9 mouse cellular contexts compared by ENCODE assay signal in the genomic region with DNA sequence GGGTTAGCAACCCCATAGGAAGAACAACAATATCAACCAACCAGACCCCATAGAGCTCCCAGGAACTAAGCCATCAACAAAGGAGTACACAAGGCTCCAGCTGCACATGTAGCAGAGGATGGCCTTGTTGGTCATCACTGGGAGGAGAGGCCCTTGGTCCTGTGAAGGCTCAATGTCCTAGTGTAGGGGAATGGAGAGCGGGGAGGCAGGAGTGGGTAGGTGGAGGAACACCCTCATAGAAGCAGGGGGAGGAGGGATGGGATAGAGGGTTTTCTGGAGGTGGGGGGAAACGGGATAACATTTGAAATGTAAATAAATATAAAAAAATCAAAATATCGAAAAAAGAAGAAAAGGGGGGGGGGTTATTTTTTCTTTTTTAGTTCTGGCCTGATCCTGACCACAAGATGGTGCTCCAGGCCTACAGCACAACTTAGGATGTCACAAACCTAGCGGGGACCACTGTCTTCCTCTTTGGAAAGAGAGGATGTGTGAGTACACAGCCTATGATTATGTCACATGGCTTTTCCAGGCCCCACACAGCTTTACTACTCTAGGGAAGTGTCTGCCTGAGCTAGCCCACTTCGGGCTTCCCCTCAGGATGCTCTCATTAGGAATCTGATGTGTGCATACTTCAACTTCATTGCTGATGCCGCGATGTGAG. TPM values are rescaled to one million over a fixed set of nuclear protein-coding genes. Genes with fewer than 3 reads are reported as not detected.
DNase-seq lines count a peak whose midpoint lies in the region; ATAC-seq and TF ChIP-seq lines count a peak whose summit lies in the region.
"Had no signal": no experiment of that assay in that cellular context is flagged by ENCODE, and none has a peak within 500 bp of the region (broad histone marks: within the 10 kb centered on the region; RNA-seq: fewer than 3 reads in every experiment).

No protein-coding gene starts in this region.

- TF ChIP-seq POLR2A in brain, embryonic 14.5 days (IDR thresholded peaks at IDR 0.05; ENCODE audit: borderline replicate concordance, extremely low read depth, insufficient read depth, insufficient read length, poor library complexity, severe bottlenecking): no peak

- H3K4me1 ChIP-seq in heart, embryonic 10.5 days: no peaks in the 10 kb centered on the region
- H3K4me1 ChIP-seq in hindbrain, embryonic 15.5 days (replicated peaks): no peaks in the 10 kb centered on the region
- no peaks in the 10 kb centered on the region for H3K4me1 ChIP-seq in midbrain, embryonic 12.5 days
- H3K4me1 ChIP-seq: heart, embryonic 13.5 days had no signal

- peaks cover 17% of the 10 kb centered on the region for H3K36me3 ChIP-seq in heart, embryonic 10.5 days
- peaks cover 22% of the 10 kb centered on the region for H3K36me3 ChIP-seq in hindbrain, embryonic 15.5 days
- peaks cover 23% of the 10 kb centered on the region for H3K36me3 ChIP-seq in midbrain, embryonic 12.5 days

- intact Hi-C loops in heart, postnatal 10 days (cut with DNase I): loop anchor here (1.0 to 5.0 kb wide), 4 partner anchors 211 to 726 kb away; no protein-coding TSS in a partner anchor

- H3K9me3 ChIP-seq in heart, embryonic 10.5 days: no peaks in the 10 kb centered on the region
- no peaks in the 10 kb centered on the region for H3K9me3 ChIP-seq in hindbrain, embryonic 15.5 days
- no peaks in the 10 kb centered on the region for H3K9me3 ChIP-seq in midbrain, embryonic 12.5 days
- H3K9me3 ChIP-seq: heart, embryonic 13.5 days had no signal

- H3K27me3 ChIP-seq in heart, embryonic 10.5 days (ENCODE audit: insufficient read depth, poor library complexity, severe bottlenecking): no peaks in the 10 kb centered on the region
- H3K27me3 ChIP-seq in hindbrain, embryonic 15.5 days: no peaks in the 10 kb centered on the region
- no peaks in the 10 kb centered on the region for H3K27me3 ChIP-seq in midbrain, embryonic 12.5 days
- H3K27me3 ChIP-seq: heart, embryonic 13.5 days had no signal

- no peak overlapping the region for H3K9ac ChIP-seq in hindbrain, embryonic 15.5 days
- no peak overlapping the region for H3K9ac ChIP-seq in midbrain, embryonic 12.5 days (replicated peaks)
- H3K9ac ChIP-seq: heart, embryonic 13.5 days had no signal

- H3K4me2 ChIP-seq in hindbrain, embryonic 15.5 days: no peak overlapping the region
- no peak overlapping the region for H3K4me2 ChIP-seq in midbrain, embryonic 12.5 days (replicated peaks)
- H3K4me2 ChIP-seq: heart, embryonic 13.5 days had no signal

- peak; percentile 87 for ATAC-seq in hindbrain, embryonic 15.5 days (ENCODE audit: low FRiP score, low read depth)
- ATAC-seq in midbrain, embryonic 12.5 days (ENCODE audit: low FRiP score, low read depth): peak; percentile 68; the same call in 1 of the 2 replicates

- WGBS in heart, embryonic 10.5 days: 61% methylated on average over 7 of the region's 7 CpGs
- WGBS in hindbrain, embryonic 15.5 days: 73% methylated on average over 7 of the region's 7 CpGs
- 74% methylated on average over 7 of the region's 7 CpGs for WGBS in midbrain, embryonic 12.5 days

- DNase-seq in heart, postnatal 10 days: peak; percentile 49 to 59
- DNase-seq in heart, embryonic 10.5 days (ENCODE audit: low spot score): no peak
- DNase-seq in 416B (ENCODE audit: low read depth): peak; percentile 61
- peak; percentile 74 for DNase-seq in brain, embryonic 14.5 days (ENCODE audit: low read depth)
- DNase-seq in thymus, postnatal 0 days (ENCODE audit: low spot score): no peak
- no peak for DNase-seq in thymus, postnatal 25 days

- H3K4me3 ChIP-seq in heart, embryonic 10.5 days: no peak overlapping the region
- no peak overlapping the region for H3K4me3 ChIP-seq in hindbrain, embryonic 15.5 days
- no peak overlapping the region for H3K4me3 ChIP-seq in midbrain, embryonic 12.5 days
- H3K4me3 ChIP-seq: heart, embryonic 13.5 days had no signal

- H3K27ac ChIP-seq in heart, embryonic 10.5 days: no peak overlapping the region
- no peak overlapping the region for H3K27ac ChIP-seq in hindbrain, embryonic 15.5 days (replicated peaks)
- no peak overlapping the region for H3K27ac ChIP-seq in midbrain, embryonic 12.5 days (replicated peaks)
- H3K27ac ChIP-seq: heart, embryonic 13.5 days had no signal

- TF ChIP-seq CTCF in brain, embryonic 14.5 days (IDR thresholded peaks at IDR 0.05; ENCODE audit: borderline replicate concordance, extremely low read depth, insufficient read depth, insufficient read length): peak; percentile 70; the same call in 1 of the 2 replicates

RNA-seq across cellular contexts. Expression of a gene that starts 10.5 kb away (rescaled TPM):
- total RNA-seq in heart, postnatal 10 days (2021): 10 to 100 TPM; 21.9 to 29.2 TPM
- polyA plus RNA-seq in heart, embryonic 10.5 days (2016; fragmentation: Nextera tagmentation; extraction: Ambion mirVana): 25.1 and 25.5 TPM in 2 replicates
- polyA plus RNA-seq in brain, embryonic 14.5 days (2012; rRNA removed): 45.1 and 71.0 TPM in 2 replicates
- 110 and 115 TPM in 2 replicates for polyA plus RNA-seq in hindbrain, embryonic 15.5 days (2015; fragmentation: Nextera tagmentation; extraction: Ambion mirVana)
- 57.5 and 65.4 TPM in 2 replicates for polyA plus RNA-seq in midbrain, embryonic 12.5 days (2016; fragmentation: Nextera tagmentation; extraction: Ambion mirVana)
- 16.6 and 18.5 TPM in 2 replicates for polyA plus RNA-seq in thymus, postnatal 0 days (2015; fragmentation: Nextera tagmentation; extraction: Ambion mirVana)

RNA-seq across cellular contexts. Expression of a gene that starts 10.6 kb away (rescaled TPM):
- 10 to 100 TPM; 48.8 to 50.2 TPM for total RNA-seq in heart, postnatal 10 days (2021)
- polyA plus RNA-seq in heart, embryonic 10.5 days (2016; fragmentation: Nextera tagmentation; extraction: Ambion mirVana): 53.1 and 58.9 TPM in 2 replicates
- polyA plus RNA-seq in brain, embryonic 14.5 days (2012; rRNA removed): 21.6 and 22.7 TPM in 2 replicates
- 36.3 and 40.9 TPM in 2 replicates for polyA plus RNA-seq in hindbrain, embryonic 15.5 days (2015; fragmentation: Nextera tagmentation; extraction: Ambion mirVana)
- 50.4 and 51.4 TPM in 2 replicates for polyA plus RNA-seq in midbrain, embryonic 12.5 days (2016; fragmentation: Nextera tagmentation; extraction: Ambion mirVana)
- 57.8 and 63.9 TPM in 2 replicates for polyA plus RNA-seq in thymus, postnatal 0 days (2015; fragmentation: Nextera tagmentation; extraction: Ambion mirVana)

Comparison
In these comparisons a context has a peak if more than half of its experiments do, and no peak if none do; other contexts are left out.
1. DNase-seq: peak in heart, postnatal 10 days (2 of 2), 416B (single experiment) and brain, embryonic 14.5 days (single experiment); none in heart, embryonic 10.5 days (single experiment), thymus, postnatal 0 days (single experiment) and thymus, postnatal 25 days (single experiment).